Mouse (Mus musculus): ENCODE measurements around the gene Gm7879.

DNA sequence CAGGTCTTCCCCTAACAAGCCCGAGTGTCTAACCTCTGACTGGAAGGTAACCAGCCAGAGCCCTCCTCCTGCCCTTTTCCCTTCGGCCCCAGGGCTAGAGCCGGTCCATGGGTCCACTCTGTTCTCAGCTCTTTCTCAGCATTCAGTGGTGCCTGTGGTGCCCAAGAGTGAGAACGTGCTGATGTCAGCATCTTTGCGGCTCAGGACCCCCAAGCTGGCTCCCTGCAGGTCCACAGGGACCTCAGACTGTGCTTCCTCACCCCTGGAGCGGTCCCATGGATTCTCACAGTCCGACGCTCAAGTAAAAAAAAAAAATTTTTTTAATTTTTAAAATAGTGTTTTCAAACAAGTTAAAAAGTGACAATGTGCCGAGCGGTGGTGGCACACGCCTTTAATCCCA lies 8.9 kb downstream of the Gm7879 start:
- TF ChIP-seq CTCF (conservative IDR thresholded peaks at IDR 0.05; ENCODE audit: insufficient read depth, insufficient read length, low read depth, low read length) (no peak), POLR2A (IDR thresholded peaks at IDR 0.05; ENCODE audit: low read depth, low read length) (no peak)

All from kidney, adult 2 months (tissue).